Mouse (Mus musculus): ENCODE measurements around the gene Spag9. TPM values are rescaled to one million over a fixed set of nuclear protein-coding genes. Genes with fewer than 3 reads are reported as not detected.

The Spag9 gene
- polyA plus RNA-seq, 1 experiment = 45.7 TPM

DNA sequence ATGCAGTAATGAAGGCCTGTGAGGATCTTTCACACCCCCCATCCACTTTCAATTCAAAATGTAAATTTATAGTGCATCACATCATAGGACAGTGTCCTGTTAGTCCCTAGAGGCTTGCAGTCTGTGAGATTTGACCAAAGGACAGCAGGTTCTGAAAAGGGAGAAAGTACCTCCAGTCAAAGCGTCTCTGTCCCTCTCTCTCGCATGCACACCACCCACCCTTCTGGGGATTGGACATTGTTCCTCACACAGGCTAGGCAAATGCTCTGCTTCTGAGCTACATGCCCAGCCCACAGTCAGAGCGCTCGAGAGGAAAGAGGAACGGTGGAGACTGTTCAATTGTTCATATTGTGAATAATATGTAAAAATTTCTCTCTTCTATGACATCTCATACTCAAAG, 119.5 kb downstream of the Spag9 start:
- TF ChIP-seq CTCF (IDR thresholded peaks at IDR 0.05; ENCODE audit: low read depth, low read length) (no peak), POLR2A (IDR thresholded peaks at IDR 0.05; ENCODE audit: insufficient read depth, low read length) (no peak), EP300 (IDR thresholded peaks at IDR 0.05; ENCODE audit: insufficient read depth, low read depth, low read length) (no peak)
- H3K27ac ChIP-seq (ENCODE audit: insufficient read depth, low read length) = no peak overlapping the region
- peaks cover 4% of the 10 kb centered on the region; the same call in 1 of the 2 replicates for H3K36me3 ChIP-seq (ENCODE audit: control insufficient read depth, insufficient read depth, low read length, poor library complexity, severe bottlenecking)
- H3K9me3 ChIP-seq (replicated peaks; ENCODE audit: control insufficient read depth, insufficient read depth, low read length, poor library complexity, severe bottlenecking) = no peaks in the 10 kb centered on the region
- H3K27me3 ChIP-seq (ENCODE audit: control insufficient read depth, insufficient read depth, low read length, poor library complexity, severe bottlenecking) = no peaks in the 10 kb centered on the region
- no peaks in the 10 kb centered on the region for H3K4me1 ChIP-seq (ENCODE audit: control insufficient read depth, insufficient read depth, low read length)
- H3K9ac ChIP-seq (ENCODE audit: low read depth, poor library complexity, severe bottlenecking) = no peak overlapping the region
- H3K4me3 ChIP-seq (ENCODE audit: low read depth, low read length) = no peak overlapping the region

DNA sequence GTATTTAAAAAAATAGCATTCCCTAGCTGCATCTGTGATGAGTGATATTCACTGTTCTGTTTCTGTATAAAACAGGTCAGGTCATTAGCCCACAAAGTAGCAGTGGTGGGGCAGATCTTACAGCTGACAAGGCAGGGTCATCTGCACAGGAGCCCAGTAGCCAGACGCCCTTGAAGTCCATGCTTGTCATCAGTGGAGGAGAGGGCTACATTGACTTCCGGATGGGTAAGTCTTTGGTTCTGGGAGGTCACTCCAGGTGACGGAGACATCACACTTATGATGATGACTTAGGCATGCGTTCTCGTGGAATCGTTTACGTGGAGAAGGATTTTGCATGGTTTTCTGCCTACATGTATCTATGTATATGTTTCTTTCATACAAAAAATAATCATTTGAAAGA, 120.8 kb downstream of the Spag9 start:
- TF ChIP-seq POLR2A (IDR thresholded peaks at IDR 0.05; ENCODE audit: insufficient read depth, low read length) (no peak), EP300 (IDR thresholded peaks at IDR 0.05; ENCODE audit: insufficient read depth, low read depth, low read length) (no peak), CTCF (IDR thresholded peaks at IDR 0.05; ENCODE audit: low read depth, low read length) (no peak)
- peaks cover 4% of the 10 kb centered on the region; the same call in 1 of the 2 replicates for H3K36me3 ChIP-seq (ENCODE audit: control insufficient read depth, insufficient read depth, low read length, poor library complexity, severe bottlenecking)
- no peaks in the 10 kb centered on the region for H3K4me1 ChIP-seq (ENCODE audit: control insufficient read depth, insufficient read depth, low read length)

DNA sequence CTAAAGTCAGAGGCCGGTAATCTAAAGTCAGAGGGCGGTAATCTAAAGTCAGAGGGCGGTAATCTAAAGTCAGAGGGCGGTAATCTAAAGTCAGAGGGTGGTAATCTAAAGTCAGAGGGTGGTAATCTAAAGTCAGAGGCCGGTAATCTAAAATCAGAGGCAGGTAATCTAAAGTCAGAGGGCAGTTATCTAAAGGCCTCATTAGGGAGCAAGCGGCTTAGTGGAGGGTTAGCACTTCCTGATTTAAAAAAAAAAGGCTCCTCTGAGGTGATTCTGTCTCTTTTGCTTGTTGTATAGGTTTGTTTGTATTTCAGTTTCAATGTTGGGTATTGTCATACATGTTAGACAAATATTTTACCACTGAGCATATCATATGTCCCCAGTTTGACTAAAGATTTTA, 121.9 kb downstream of the Spag9 start:
- no peak overlapping the region for H3K27ac ChIP-seq (ENCODE audit: insufficient read depth, low read length)
- no peaks in the 10 kb centered on the region for H3K27me3 ChIP-seq (ENCODE audit: control insufficient read depth, insufficient read depth, low read length, poor library complexity, severe bottlenecking)
- H3K4me1 ChIP-seq (ENCODE audit: control insufficient read depth, insufficient read depth, low read length) = no peaks in the 10 kb centered on the region
- no peaks in the 10 kb centered on the region for H3K9me3 ChIP-seq (replicated peaks; ENCODE audit: control insufficient read depth, insufficient read depth, low read length, poor library complexity, severe bottlenecking)
- H3K4me3 ChIP-seq (ENCODE audit: low read depth, low read length) = no peak overlapping the region
- 0 out of 2 replicates have a peak, but pooled peaks cover 2% of the 10 kb centered on the region for H3K36me3 ChIP-seq (ENCODE audit: control insufficient read depth, insufficient read depth, low read length, poor library complexity, severe bottlenecking)
- TF ChIP-seq POLR2A (IDR thresholded peaks at IDR 0.05; ENCODE audit: insufficient read depth, low read length) (no peak), CTCF (IDR thresholded peaks at IDR 0.05; ENCODE audit: low read depth, low read length) (no peak), EP300 (IDR thresholded peaks at IDR 0.05; ENCODE audit: insufficient read depth, low read depth, low read length) (no peak)
- H3K9ac ChIP-seq (ENCODE audit: low read depth, poor library complexity, severe bottlenecking) = no peak overlapping the region

More for the DNA sequence above, 120.8 kb downstream of the Spag9 start:
- H3K9me3 ChIP-seq (replicated peaks; ENCODE audit: control insufficient read depth, insufficient read depth, low read length, poor library complexity, severe bottlenecking) = no peaks in the 10 kb centered on the region
- H3K4me3 ChIP-seq (ENCODE audit: low read depth, low read length) = no peak overlapping the region
- H3K27me3 ChIP-seq (ENCODE audit: control insufficient read depth, insufficient read depth, low read length, poor library complexity, severe bottlenecking) = no peaks in the 10 kb centered on the region
- H3K27ac ChIP-seq (ENCODE audit: insufficient read depth, low read length) = no peak overlapping the region
- no peak overlapping the region for H3K9ac ChIP-seq (ENCODE audit: low read depth, poor library complexity, severe bottlenecking)

DNA sequence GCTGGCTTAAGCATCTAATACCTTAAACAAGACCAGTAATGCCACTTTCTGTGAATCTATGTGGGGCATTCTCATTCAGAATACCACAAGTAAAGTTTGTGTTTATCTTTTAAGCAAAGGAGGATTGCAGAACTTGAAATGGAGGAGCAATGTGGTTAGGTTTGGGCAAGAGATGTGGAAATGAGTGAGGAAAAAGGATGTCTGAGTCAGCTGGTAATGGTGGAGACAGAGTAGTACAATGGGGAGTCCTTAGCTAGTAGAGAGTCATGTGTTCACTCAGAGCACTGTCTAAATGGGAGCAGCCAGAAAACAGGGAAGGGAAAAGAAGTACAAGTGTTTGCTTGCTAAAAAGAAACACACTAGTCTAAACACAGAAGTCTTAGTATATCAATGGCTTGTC, 122.7 kb downstream of the Spag9 start:
- H3K36me3 ChIP-seq (ENCODE audit: control insufficient read depth, insufficient read depth, low read length, poor library complexity, severe bottlenecking) = 0 out of 2 replicates have a peak, but pooled peaks cover 2% of the 10 kb centered on the region

DNA sequence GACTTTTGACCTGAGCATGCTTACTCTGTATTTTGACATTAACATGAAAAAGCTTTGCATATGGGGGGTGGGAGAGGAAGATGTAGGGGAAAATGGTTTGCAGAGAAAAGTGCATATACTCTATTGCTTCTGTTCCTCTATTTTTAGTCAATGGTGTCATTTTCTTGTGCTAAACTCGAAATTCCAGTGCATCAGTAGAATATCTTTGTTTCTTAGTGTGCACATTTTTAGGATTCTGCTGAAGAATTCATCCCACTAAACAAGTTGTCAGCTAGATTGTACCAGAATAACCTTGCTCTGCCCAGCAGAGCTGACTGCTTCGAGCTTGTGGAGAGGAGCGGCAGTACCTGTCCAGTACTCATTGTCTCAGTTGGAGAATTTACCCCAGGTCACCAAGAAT, 124.8 kb downstream of the Spag9 start:
- Histone ChIP-seq H3K27me3 (ENCODE audit: control insufficient read depth, insufficient read depth, low read length, poor library complexity, severe bottlenecking) (no peaks in the 10 kb centered on the region), H3K9me3 (replicated peaks; ENCODE audit: control insufficient read depth, insufficient read depth, low read length, poor library complexity, severe bottlenecking) (no peaks in the 10 kb centered on the region), H3K27ac (ENCODE audit: insufficient read depth, low read length) (no peak overlapping the region), H3K4me1 (ENCODE audit: control insufficient read depth, insufficient read depth, low read length) (no peaks in the 10 kb centered on the region), H3K4me3 (ENCODE audit: low read depth, low read length) (no peak overlapping the region), H3K9ac (ENCODE audit: low read depth, poor library complexity, severe bottlenecking) (no peak overlapping the region), H3K36me3 (ENCODE audit: control insufficient read depth, insufficient read depth, low read length, poor library complexity, severe bottlenecking) (0 out of 2 replicates have a peak, but pooled peaks cover 2% of the 10 kb centered on the region)
- TF ChIP-seq EP300 (IDR thresholded peaks at IDR 0.05; ENCODE audit: insufficient read depth, low read depth, low read length) (no peak), POLR2A (IDR thresholded peaks at IDR 0.05; ENCODE audit: insufficient read depth, low read length) (no peak)

More for the DNA sequence above, 122.7 kb downstream of the Spag9 start:
- H3K27me3 ChIP-seq (ENCODE audit: control insufficient read depth, insufficient read depth, low read length, poor library complexity, severe bottlenecking) = no peaks in the 10 kb centered on the region
- no peaks in the 10 kb centered on the region for H3K4me1 ChIP-seq (ENCODE audit: control insufficient read depth, insufficient read depth, low read length)
- H3K9ac ChIP-seq (ENCODE audit: low read depth, poor library complexity, severe bottlenecking) = no peak overlapping the region
- TF ChIP-seq CTCF (IDR thresholded peaks at IDR 0.05; ENCODE audit: low read depth, low read length) (no peak), EP300 (IDR thresholded peaks at IDR 0.05; ENCODE audit: insufficient read depth, low read depth, low read length) (no peak), POLR2A (IDR thresholded peaks at IDR 0.05; ENCODE audit: insufficient read depth, low read length) (no peak)
- no peaks in the 10 kb centered on the region for H3K9me3 ChIP-seq (replicated peaks; ENCODE audit: control insufficient read depth, insufficient read depth, low read length, poor library complexity, severe bottlenecking)
- H3K27ac ChIP-seq (ENCODE audit: insufficient read depth, low read length) = no peak overlapping the region
- H3K4me3 ChIP-seq (ENCODE audit: low read depth, low read length) = no peak overlapping the region

DNA sequence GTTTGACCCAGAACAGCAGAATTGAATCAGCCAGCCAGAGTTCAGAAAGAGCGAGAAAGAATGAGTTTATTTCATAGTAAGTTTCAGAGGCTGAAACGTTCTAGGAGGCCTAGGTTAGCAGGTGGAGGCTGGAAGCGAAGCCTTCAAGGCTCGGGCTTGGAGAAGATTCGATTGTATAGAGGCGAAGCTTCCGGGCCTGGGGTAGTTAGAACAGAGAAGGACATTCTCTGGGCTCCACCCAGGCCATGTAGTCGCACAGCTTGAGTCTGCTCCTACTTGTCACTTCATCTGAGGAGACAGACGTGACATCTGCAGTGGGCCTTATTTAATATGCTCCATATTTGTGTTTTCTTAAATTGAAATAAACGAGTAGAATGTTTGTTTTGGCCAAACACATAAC, 125.6 kb downstream of the Spag9 start:
- H3K4me1 ChIP-seq (ENCODE audit: control insufficient read depth, insufficient read depth, low read length) = no peaks in the 10 kb centered on the region
- H3K27me3 ChIP-seq (ENCODE audit: control insufficient read depth, insufficient read depth, low read length, poor library complexity, severe bottlenecking) = no peaks in the 10 kb centered on the region
- no peaks in the 10 kb centered on the region for H3K36me3 ChIP-seq (ENCODE audit: control insufficient read depth, insufficient read depth, low read length, poor library complexity, severe bottlenecking)
- TF ChIP-seq EP300 (IDR thresholded peaks at IDR 0.05; ENCODE audit: insufficient read depth, low read depth, low read length) (no peak), POLR2A (IDR thresholded peaks at IDR 0.05; ENCODE audit: insufficient read depth, low read length) (no peak), CTCF (IDR thresholded peaks at IDR 0.05; ENCODE audit: low read depth, low read length) (no peak)
- H3K4me3 ChIP-seq (ENCODE audit: low read depth, low read length) = no peak overlapping the region
- no peak overlapping the region for H3K27ac ChIP-seq (ENCODE audit: insufficient read depth, low read length)
- H3K9ac ChIP-seq (ENCODE audit: low read depth, poor library complexity, severe bottlenecking) = no peak overlapping the region
- H3K9me3 ChIP-seq (replicated peaks; ENCODE audit: control insufficient read depth, insufficient read depth, low read length, poor library complexity, severe bottlenecking) = no peaks in the 10 kb centered on the region

All from ES-Bruce4 (cell line).